Mouse (Mus musculus) stomach, postnatal 0 days (tissue): ENCODE data around the gene Olfr1354. TPM values are rescaled to one million over a fixed set of nuclear protein-coding genes. Genes with fewer than 3 reads are reported as not detected.
"Not testable (repeated sequence)": the region's sequence is repeated elsewhere in the genome, so short reads cannot be mapped to it uniquely, and the experiment has no call there.

ENCODE experiments used
- ATAC-seq: fragments of 200-750 bp; cut with Nextera tagmentation; 2 replicates; pipeline ENCODE4 v1.8.0; 2017; ENCODE audit not compliant: low FRiP score, low TSS enrichment
- DNase-seq: peaks from one replicate; pipeline ENCODE4 v3.0.0-alpha.2; 2016; ENCODE audit warnings: low spot score
- H3K27ac ChIP-seq: fragments of 300-500 bp; sonication (generic); replicated peaks from 2 replicates; pipeline ENCODE4 v1.5.1; 2014; ENCODE audit warnings: mild to moderate bottlenecking, control low read depth
- H3K27me3 ChIP-seq: fragments of 300-500 bp; sonication (generic); 2 replicates; pipeline ENCODE4 v1.6.1; 2014; ENCODE audit warnings: low read length; ENCODE audit not compliant: control insufficient read depth, insufficient read depth
- H3K36me3 ChIP-seq: fragments of 300-500 bp; sonication (generic); 2 replicates; pipeline ENCODE4 v1.6.1; 2014; ENCODE audit warnings: low read length, mixed read lengths; ENCODE audit not compliant: control insufficient read depth, insufficient read depth
- H3K4me1 ChIP-seq: fragments of 300-500 bp; sonication (generic); replicated peaks from 2 replicates; pipeline ENCODE4 v1.6.1; 2014; ENCODE audit warnings: antibody characterized with exemption; ENCODE audit not compliant: control insufficient read depth, insufficient read depth
- H3K4me2 ChIP-seq: fragments of 300-500 bp; sonication (generic); replicated peaks from 2 replicates; pipeline ENCODE4 v1.6.1; 2014; ENCODE audit warnings: low read depth, mild to moderate bottlenecking, control low read depth, moderate library complexity
- H3K4me3 ChIP-seq: fragments of 300-500 bp; sonication (generic); 2 replicates; pipeline ENCODE4 v1.5.1; 2014; ENCODE audit warnings: low read depth, low read length, control low read depth
- H3K9ac ChIP-seq: fragments of 300-500 bp; sonication (generic); 2 replicates; pipeline ENCODE4 v1.6.1; 2014; ENCODE audit warnings: mild to moderate bottlenecking, low read length, control low read depth, mixed read lengths
- H3K9me3 ChIP-seq: fragments of 300-500 bp; sonication (generic); 2 replicates; pipeline ENCODE4 v1.6.1; 2016; ENCODE audit warnings: low read length; ENCODE audit not compliant: control insufficient read depth
- CTCF ChIP-seq: IDR thresholded peaks from 2 replicates; pipeline ENCODE4 v1.5.1; 2016; ENCODE audit warnings: antibody characterized with exemption, low read depth, mild to moderate bottlenecking, moderate library complexity
- EP300 ChIP-seq: optimal IDR thresholded peaks from 2 replicates; pipeline ENCODE3; 2016; ENCODE audit warnings: antibody characterized with exemption
- WGBS: fragments of 180-500 bp; shearing (Covaris S2); extraction: QIAGEN DNeasy Blood & Tissue Kit; methylation state at CpG from one replicate; pipeline ENCODE4 v1.1.7; 2014; 5-methylcytosine and 5-hydroxymethylcytosine counted together
- polyA plus RNA-seq: library from polyadenylated mRNA; unstranded; fragments of >200 nt; fragmentation: Nextera tagmentation; extraction: Ambion mirVana; gene quantifications from 2 replicates; pipeline ENCODE4 v1.2.1, GENCODE M21; 2015

Olfr1354 gene
- not detected in 2 replicates for polyA plus RNA-seq

- not testable (repeated sequence) for H3K9me3 ChIP-seq, H3K36me3 ChIP-seq, ATAC-seq, H3K4me3 ChIP-seq, H3K4me1 ChIP-seq, H3K4me2 ChIP-seq, H3K27me3 ChIP-seq, H3K9ac ChIP-seq, H3K27ac ChIP-seq, DNase-seq
- 73% methylated on average over 1 of the region's 1 CpGs for WGBS
Measured at GRCm38 (mm10) chr10:78912871-78913270, at the start of gene Olfr1354. Gene Olfr1354, plus strand, starts transcription at chr10:78913171.

DNA sequence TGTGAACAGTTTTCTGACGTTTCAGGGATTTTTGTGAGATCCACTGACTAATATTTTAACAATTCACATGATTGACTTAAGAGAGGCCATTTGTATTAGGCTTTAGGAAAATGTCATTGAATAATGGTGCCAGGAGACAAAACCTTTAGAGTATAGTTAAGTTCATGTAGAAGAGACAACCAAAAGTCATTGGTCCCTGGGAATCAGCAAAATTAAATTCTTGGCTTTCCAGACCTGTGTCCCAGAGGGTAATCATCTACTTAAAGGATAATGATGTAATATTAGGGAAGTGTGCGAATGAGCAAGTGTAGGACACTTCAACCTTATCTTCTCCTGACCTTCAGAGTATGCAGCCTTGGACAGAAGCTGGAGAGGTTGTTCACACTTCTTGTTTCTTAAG, 37.7 kb upstream of the Olfr1354 start, which contains the start of gene Olfr1355:
Gene Olfr1355 (plus strand): TSS at position 301 of the 400 bp plus-strand sequence.
- H3K36me3 ChIP-seq = no peaks in the 10 kb centered on the region
- H3K27ac ChIP-seq = no peak within 1 kb of the TSS
- no peaks in the 10 kb centered on the region for H3K9me3 ChIP-seq
- no peak within 1 kb of the TSS for H3K9ac ChIP-seq
- H3K27me3 ChIP-seq = no peaks in the 10 kb centered on the region
- WGBS = 73% methylated on average over 2 of the region's 2 CpGs
- H3K4me2 ChIP-seq = no peak within 1 kb of the TSS
- H3K4me1 ChIP-seq = no peaks in the 10 kb centered on the region
- no peak within 1 kb of the TSS for H3K4me3 ChIP-seq
- no peak for ATAC-seq
- DNase-seq = no peak
- TF ChIP-seq EP300 (no peak), CTCF (no peak)

GRCm38 (mm10) chr10:78950336-78950735, 37.4 kb downstream of the Olfr1354 start, which contains the start of gene Olfr8:
Gene Olfr8, plus strand, starts transcription at chr10:78950636.
- not testable (repeated sequence) for ATAC-seq, H3K36me3 ChIP-seq
- WGBS = 83% methylated on average over 1 of the region's 1 CpGs

DNA sequence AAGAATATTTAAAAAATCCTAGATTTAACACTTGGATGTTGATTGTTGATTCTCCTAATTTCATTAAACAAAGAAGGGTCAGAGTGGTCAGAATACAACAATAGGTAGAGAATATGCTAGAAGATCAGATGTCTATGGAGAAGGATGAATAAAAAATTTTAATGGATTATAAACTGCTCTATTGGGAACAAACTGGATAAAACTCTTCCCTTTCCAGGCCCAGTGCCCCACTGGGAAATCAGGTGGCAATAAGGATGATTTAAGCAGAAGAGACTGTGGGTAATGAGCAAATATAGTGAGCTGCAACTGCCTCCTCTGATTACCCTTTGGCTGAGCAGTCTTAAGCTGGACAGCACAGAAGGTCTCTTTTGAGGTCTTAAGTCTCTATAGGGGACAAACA, 50.0 kb downstream of the Olfr1354 start, which contains the start of gene Olfr1353:
Gene Olfr1353 (plus strand): TSS at position 301 of the 400 bp plus-strand sequence.
- H3K4me2 ChIP-seq, H3K27ac ChIP-seq, DNase-seq, H3K36me3 ChIP-seq, H3K4me3 ChIP-seq, H3K27me3 ChIP-seq, H3K4me1 ChIP-seq, ATAC-seq, H3K9me3 ChIP-seq, H3K9ac ChIP-seq: not testable (repeated sequence)

More at GRCm38 (mm10) chr10:78950336-78950735, 37.4 kb downstream of the Olfr1354 start, which contains the start of gene Olfr8:
- H3K4me3 ChIP-seq, DNase-seq, H3K9me3 ChIP-seq, H3K4me1 ChIP-seq, H3K27ac ChIP-seq, H3K4me2 ChIP-seq, H3K27me3 ChIP-seq, H3K9ac ChIP-seq: not testable (repeated sequence)

Other genes with a start within 250 kb of the Olfr1354 start
- 29.5 and 31.1 TPM in 2 replicates for gene Casp14, start 194.9 kb upstream of the Olfr1354 start, polyA plus RNA-seq
- 0.07 TPM in 1 of 2 replicates, not detected in the other for gene Ccdc105, start 160.1 kb upstream of the Olfr1354 start, polyA plus RNA-seq
- gene Slc1a6, start 132.7 kb upstream of the Olfr1354 start, polyA plus RNA-seq = 0.23 and 0.38 TPM in 2 replicates
- gene Olfr1356, start 61.0 kb upstream of the Olfr1354 start, polyA plus RNA-seq = not detected in 2 replicates
- not detected in 2 replicates for gene Olfr1355, start 37.6 kb upstream of the Olfr1354 start, polyA plus RNA-seq
- gene Olfr8, start 37.5 kb downstream of the Olfr1354 start, polyA plus RNA-seq = not detected in 2 replicates
- not detected in 2 replicates for gene Olfr1353, start 50.1 kb downstream of the Olfr1354 start, polyA plus RNA-seq
- gene Olfr1352, start 67.9 kb downstream of the Olfr1354 start, polyA plus RNA-seq = not detected in 2 replicates
- gene Olfr1351, start 99.3 kb downstream of the Olfr1354 start, polyA plus RNA-seq = not detected in 2 replicates
- 0.12 TPM in 1 of 2 replicates, not detected in the other for gene Olfr57, start 115.6 kb downstream of the Olfr1354 start, polyA plus RNA-seq
- 7.3 and 7.7 TPM in 2 replicates for gene 2610008E11Rik, start 184.4 kb downstream of the Olfr1354 start, polyA plus RNA-seq
- not detected in 2 replicates for gene Vmn2r80, start 235.6 kb downstream of the Olfr1354 start, polyA plus RNA-seq